Mouse (Mus musculus) kidney, adult 2 months (tissue): ENCODE measurements around the gene Tjp2. TPM values are rescaled to one million over a fixed set of nuclear protein-coding genes. Genes with fewer than 3 reads are reported as not detected.

Source experiments
- DNase-seq: peaks from one replicate; pipeline ENCODE4 v3.0.0; 2021
- H3K27ac ChIP-seq: fragments of 200-500 bp; 2 replicates; pipeline ENCODE4 v1.5.1; 2012; ENCODE audit warnings: low read depth, low read length, control low read depth, inconsistent platforms; ENCODE audit not compliant: insufficient read depth
- H3K27me3 ChIP-seq: fragments of 200-500 bp; replicated peaks from 2 replicates; pipeline ENCODE4 v1.6.1; 2012; ENCODE audit warnings: mild to moderate bottlenecking, moderate library complexity, low read length, inconsistent platforms; ENCODE audit not compliant: control insufficient read depth, insufficient read depth
- H3K36me3 ChIP-seq: fragments of 200-500 bp; 2 replicates; pipeline ENCODE4 v1.6.1; 2012; ENCODE audit warnings: mild to moderate bottlenecking, moderate library complexity, low read length, inconsistent platforms; ENCODE audit not compliant: control insufficient read depth, insufficient read depth
- H3K4me1 ChIP-seq: fragments of 200-500 bp; 2 replicates; pipeline ENCODE4 v1.6.1; 2011; ENCODE audit warnings: low read length; ENCODE audit not compliant: control insufficient read depth, insufficient read depth
- H3K4me3 ChIP-seq: fragments of 200-500 bp; 2 replicates; pipeline ENCODE4 v1.5.1; 2011; ENCODE audit warnings: mild to moderate bottlenecking, low read depth, low read length, control low read depth; ENCODE audit not compliant: insufficient read depth
- CTCF ChIP-seq: fragments of 200-500 bp; conservative IDR thresholded peaks from 2 replicates; pipeline ENCODE4 v1.5.1; 2011; ENCODE audit warnings: low read depth, mild to moderate bottlenecking, control low read depth, low read length, moderate library complexity, mixed read lengths; ENCODE audit not compliant: insufficient read depth, insufficient read length
- POLR2A ChIP-seq: fragments of 200-500 bp; IDR thresholded peaks from one replicate; pipeline ENCODE4 v1.6.1; 2011; ENCODE audit warnings: low read depth, low read length, control low read depth
- WGBS: fragments of 180-500 bp; shearing (Covaris S2); methylation state at CpG from one replicate; pipeline ENCODE4 v1.1.7; 2018; 5-methylcytosine and 5-hydroxymethylcytosine counted together
- polyA plus RNA-seq: library from polyadenylated mRNA; depleted of rRNA; stranded (reverse); fragments of >200 nt; gene quantifications from 2 replicates; pipeline ENCODE4 v1.2.3, GENCODE M21; 2012

The Tjp2 gene
- polyA plus RNA-seq, 1 experiment, result 13.0 TPM

DNA sequence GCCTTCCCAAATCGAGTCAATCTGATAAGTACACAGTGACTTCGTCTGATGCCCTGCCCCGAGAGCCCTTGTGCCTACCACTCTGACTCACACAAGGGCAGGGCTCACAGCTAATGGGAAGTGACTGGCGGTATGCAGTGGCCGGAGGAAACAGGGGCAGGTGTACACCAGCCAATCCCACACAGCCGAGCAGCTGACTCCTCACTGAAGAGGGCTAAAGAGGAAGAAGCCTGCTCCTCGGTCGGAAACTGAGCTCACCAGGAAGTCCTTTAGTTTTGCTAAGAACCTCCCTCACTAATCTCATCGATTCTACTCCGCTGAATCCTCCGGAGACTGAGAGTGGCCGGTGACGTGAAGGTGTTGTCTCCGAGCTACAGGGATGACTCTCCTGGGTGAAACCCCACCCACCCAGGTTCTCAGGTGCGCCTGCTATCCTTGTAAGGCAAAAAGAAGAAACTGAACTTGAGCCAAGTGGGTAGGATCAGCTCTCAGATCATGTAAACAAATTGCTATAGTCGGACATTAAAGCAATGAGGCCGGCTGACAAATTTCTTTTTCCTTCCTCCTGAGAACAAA lies 58.2 kb downstream of the Tjp2 start:
- TF ChIP-seq CTCF (no peak), POLR2A (no peak)
- peak; percentile 65 for DNase-seq
- H3K36me3 ChIP-seq, result no peaks in the 10 kb centered on the region
- peaks cover 16% of the 10 kb centered on the region; the same call in 1 of the 2 replicates for H3K4me1 ChIP-seq
- H3K27ac ChIP-seq, result peak overlapping the region; percentile 74
- H3K27me3 ChIP-seq, result no peaks in the 10 kb centered on the region
- H3K4me3 ChIP-seq, result peak overlapping the region; percentile 41
- WGBS, result 17% methylated on average over 17 of the region's 17 CpGs

DNA sequence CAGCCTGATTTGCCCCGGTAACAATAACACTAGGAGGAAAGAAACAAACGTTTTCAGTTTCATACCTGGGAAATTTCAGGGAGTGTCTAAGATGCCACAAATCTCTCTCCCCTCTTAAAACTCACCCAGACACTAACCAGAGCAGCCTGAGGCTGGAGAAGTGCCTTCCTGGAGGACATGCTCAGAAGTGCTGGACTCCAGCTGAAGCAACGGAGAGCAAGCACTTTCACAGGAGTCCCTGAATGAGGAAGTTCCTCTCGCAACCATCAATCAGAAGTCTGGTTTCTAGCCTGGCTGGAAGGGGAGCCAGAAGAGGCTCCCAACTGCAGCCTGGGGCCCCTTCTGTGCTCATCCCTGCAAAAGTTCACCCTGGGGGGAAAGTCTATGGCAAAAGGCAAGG lies 60.9 kb downstream of the Tjp2 start:
- DNase-seq, result no peak
- Histone ChIP-seq H3K27me3 (no peaks in the 10 kb centered on the region), H3K4me1 (peaks cover 23% of the 10 kb centered on the region; the same call in 1 of the 2 replicates), H3K4me3 (no peak overlapping the region), H3K36me3 (no peaks in the 10 kb centered on the region), H3K27ac (no peak overlapping the region)
- TF ChIP-seq POLR2A (no peak), CTCF (no peak)
- 40% methylated on average over 4 of the region's 4 CpGs for WGBS

DNA sequence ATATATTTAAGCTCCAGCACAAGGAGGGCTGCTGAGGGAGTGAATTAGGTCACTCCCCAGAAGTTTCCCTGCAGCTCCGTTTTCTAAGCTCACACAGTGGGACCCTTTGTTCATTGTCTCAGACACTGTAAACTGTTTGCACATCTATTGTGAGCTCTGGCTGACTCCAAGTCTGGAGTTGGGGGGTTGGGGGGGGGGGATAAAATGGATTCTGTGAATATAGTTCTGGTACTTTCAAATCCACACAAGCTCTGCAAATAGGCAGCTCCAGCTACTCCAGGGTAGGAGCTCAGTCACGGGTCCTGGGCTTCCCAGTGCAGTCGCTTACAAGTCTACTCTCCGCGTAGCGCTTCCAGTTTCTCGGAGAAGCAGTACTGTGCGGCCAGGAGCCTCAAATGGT lies 64.4 kb downstream of the Tjp2 start:
- no peaks in the 10 kb centered on the region for H3K36me3 ChIP-seq
- 56% methylated on average over 8 of the region's 8 CpGs for WGBS
- no peak overlapping the region for H3K27ac ChIP-seq
- no peak overlapping the region for H3K4me3 ChIP-seq
- TF ChIP-seq CTCF, result no peak
- TF ChIP-seq POLR2A, result no peak
- no peaks in the 10 kb centered on the region for H3K27me3 ChIP-seq
- H3K4me1 ChIP-seq, result peaks cover 19% of the 10 kb centered on the region
- DNase-seq, result no peak

DNA sequence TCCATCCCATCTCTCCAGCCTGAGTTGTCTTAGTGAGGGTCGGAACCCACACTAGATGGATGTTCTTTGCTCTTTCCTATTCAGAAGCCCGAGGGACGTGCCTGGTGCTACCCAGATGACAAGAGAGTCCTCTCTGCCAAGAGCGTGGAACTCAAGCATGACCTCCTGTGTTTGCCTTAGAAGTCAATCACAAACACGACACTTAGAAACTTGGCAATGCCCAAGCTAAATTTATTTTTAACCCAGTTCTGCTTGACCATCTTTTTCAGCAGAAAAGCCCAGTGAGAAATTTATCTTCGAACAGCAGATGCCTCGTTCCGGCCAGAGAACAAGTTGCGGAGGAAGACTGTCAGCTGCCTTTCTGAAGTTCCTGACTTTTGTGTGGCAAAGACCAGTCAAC lies 65.1 kb downstream of the Tjp2 start:
- Histone ChIP-seq H3K36me3 (no peaks in the 10 kb centered on the region), H3K27ac (no peak overlapping the region), H3K4me1 (peaks cover 25% of the 10 kb centered on the region), H3K27me3 (no peaks in the 10 kb centered on the region), H3K4me3 (no peak overlapping the region)
- DNase-seq, result peak; percentile 91
- TF ChIP-seq POLR2A, result no peak
- no peak for TF ChIP-seq CTCF
- WGBS, result 19% methylated on average over 9 of the region's 9 CpGs

DNA sequence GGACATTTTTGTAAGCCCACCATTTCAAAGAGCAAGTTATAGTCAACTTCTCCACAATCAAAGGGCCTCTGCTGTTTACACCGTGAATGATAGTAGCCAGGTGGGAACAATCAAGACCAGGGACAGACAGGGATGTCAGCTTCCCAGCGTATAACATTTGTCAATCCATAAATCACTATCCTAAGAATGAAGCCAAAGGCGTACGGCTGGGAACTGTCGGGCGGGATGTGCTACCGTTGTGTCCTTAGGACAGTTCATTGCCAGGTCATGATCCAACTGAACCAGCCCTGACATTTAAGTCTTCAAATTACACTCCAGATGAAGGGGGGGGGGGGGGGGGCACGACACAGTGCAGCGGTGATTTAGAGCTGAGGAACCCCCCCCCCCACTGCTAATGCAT lies 65.5 kb downstream of the Tjp2 start:
- Histone ChIP-seq H3K4me1 (peaks cover 25% of the 10 kb centered on the region), H3K27ac (no peak overlapping the region), H3K27me3 (no peaks in the 10 kb centered on the region), H3K36me3 (no peaks in the 10 kb centered on the region), H3K4me3 (no peak overlapping the region)
- DNase-seq, result no peak
- WGBS, result 28% methylated on average over 9 of the region's 9 CpGs
- TF ChIP-seq CTCF (no peak), POLR2A (no peak)

DNA sequence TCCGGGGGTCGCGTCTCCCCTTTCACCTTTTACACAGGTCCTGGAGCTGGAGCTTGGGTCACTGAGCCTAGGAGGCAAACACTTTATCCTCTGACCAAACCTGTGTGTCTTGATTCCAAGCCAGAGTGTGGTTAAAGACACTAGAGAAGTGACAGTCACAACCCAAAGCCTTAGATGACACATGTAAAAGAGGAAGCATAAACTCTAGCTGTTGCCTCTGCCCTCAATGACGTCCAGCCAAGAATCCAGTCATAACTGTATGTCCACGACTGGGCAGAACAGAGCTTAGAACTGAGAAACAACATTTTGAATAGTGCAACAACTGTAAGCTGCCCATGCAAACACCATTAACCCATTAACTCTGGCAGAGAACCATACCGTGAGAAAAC lies 68.8 kb downstream of the Tjp2 start:
- WGBS, result 10% methylated on average over 6 of the region's 6 CpGs
- no peaks in the 10 kb centered on the region for H3K36me3 ChIP-seq
- peaks cover 26% of the 10 kb centered on the region for H3K4me1 ChIP-seq
- peak; percentile 44 for DNase-seq
- H3K27ac ChIP-seq, result peak overlapping the region; percentile 88
- no peak overlapping the region for H3K4me3 ChIP-seq
- H3K27me3 ChIP-seq, result no peaks in the 10 kb centered on the region
- TF ChIP-seq CTCF (no peak), POLR2A (no peak)

DNA sequence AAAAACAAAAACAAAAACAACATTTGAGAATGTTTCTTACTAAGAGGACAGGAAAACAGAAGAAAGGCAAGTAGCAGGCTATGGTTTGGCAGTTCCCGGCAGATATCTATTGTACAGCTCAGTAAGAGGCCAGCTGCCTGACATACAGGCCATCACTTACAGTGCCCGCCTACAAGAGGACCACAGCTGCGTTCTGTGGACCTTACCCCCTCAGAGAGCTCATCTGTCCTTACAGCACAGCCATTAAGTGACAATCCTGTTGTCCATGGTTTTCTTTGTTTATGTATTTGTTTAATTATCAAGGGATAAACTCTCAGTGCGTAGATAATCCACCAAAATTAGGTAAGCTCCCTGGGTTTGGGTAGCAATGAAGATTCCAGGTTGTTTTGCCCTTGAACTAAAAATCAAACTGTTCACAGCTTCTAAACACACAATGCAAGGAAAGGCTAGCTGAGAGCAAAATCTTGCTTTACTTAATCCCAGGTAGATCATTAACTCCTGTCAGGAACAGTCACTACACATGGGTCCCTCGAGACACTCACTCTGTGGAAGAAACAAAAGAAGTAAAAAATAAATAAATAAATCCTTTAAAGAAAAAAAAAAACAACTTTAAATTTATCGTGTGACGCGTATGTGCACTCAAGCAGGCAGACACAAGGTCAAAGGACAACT lies 69.3 kb downstream of the Tjp2 start:
- Histone ChIP-seq H3K36me3 (no peaks in the 10 kb centered on the region), H3K27me3 (no peaks in the 10 kb centered on the region), H3K4me1 (peaks cover 26% of the 10 kb centered on the region), H3K4me3 (no peak overlapping the region), H3K27ac (peak overlapping the region; percentile 88)
- 34% methylated on average over 8 of the region's 8 CpGs for WGBS
- no peak for TF ChIP-seq CTCF
- TF ChIP-seq POLR2A, result no peak
- DNase-seq, result peak; percentile 57
